Mouse (Mus musculus): ENCODE measurements around the gene Gli1. TPM values are rescaled to one million over a fixed set of nuclear protein-coding genes. Genes with fewer than 3 reads are reported as not detected.

The Gli1 gene
- polyA plus RNA-seq, 1 experiment from 2014 or later = 0.15 TPM

- H3K4me2 ChIP-seq (ENCODE audit: low read depth, low read length) = peak overlapping the region; percentile 54
- ATAC-seq (ENCODE audit: low read depth) = peak; percentile 68
- H3K4me1 ChIP-seq (ENCODE audit: control insufficient read depth, low read depth, low read length) = peaks cover 23% of the 10 kb centered on the region
- no peaks in the 10 kb centered on the region for H3K36me3 ChIP-seq (ENCODE audit: control insufficient read depth, insufficient read depth)
- H3K27me3 ChIP-seq (ENCODE audit: control insufficient read depth, insufficient read depth, low read depth, low read length) = peaks cover 53% of the 10 kb centered on the region
- no peaks in the 10 kb centered on the region for H3K9me3 ChIP-seq (replicated peaks; ENCODE audit: control insufficient read depth, low read length)
- no peak overlapping the region for H3K9ac ChIP-seq (ENCODE audit: low read depth, low read length)
- under 1% methylated on average over 31 of the region's 31 CpGs for WGBS (ENCODE audit: insufficient replicate concordance)
- H3K27ac ChIP-seq (ENCODE audit: low read length) = no peak overlapping the region
- peak overlapping the region; percentile 45 for H3K4me3 ChIP-seq (ENCODE audit: low read depth, low read length)
These were observed 2.7 kb downstream of the Gli1 start for GRCm38 (mm10) chr10:127338930-127339682.

GRCm38 (mm10) chr10:127337536-127338099 lies 4.2 kb downstream of the Gli1 start:
- Histone ChIP-seq H3K27ac (ENCODE audit: low read length) (no peak overlapping the region), H3K27me3 (ENCODE audit: control insufficient read depth, insufficient read depth, low read depth, low read length) (peaks cover 53% of the 10 kb centered on the region), H3K9me3 (replicated peaks; ENCODE audit: control insufficient read depth, low read length) (no peaks in the 10 kb centered on the region)

GRCm38 (mm10) chr10:127336952-127337351 lies 4.8 kb downstream of the Gli1 start:
- no peaks in the 10 kb centered on the region for H3K9me3 ChIP-seq (replicated peaks; ENCODE audit: control insufficient read depth, low read length)
- ATAC-seq (ENCODE audit: low read depth) = no peak
- no peak overlapping the region for H3K27ac ChIP-seq (ENCODE audit: low read length)
- H3K4me1 ChIP-seq (ENCODE audit: control insufficient read depth, low read depth, low read length) = peaks cover 20% of the 10 kb centered on the region
- H3K27me3 ChIP-seq (ENCODE audit: control insufficient read depth, insufficient read depth, low read depth, low read length) = peaks cover 47% of the 10 kb centered on the region
- WGBS (ENCODE audit: insufficient replicate concordance) = 60% methylated on average over 5 of the region's 5 CpGs
- no peaks in the 10 kb centered on the region for H3K36me3 ChIP-seq (ENCODE audit: control insufficient read depth, insufficient read depth)
- no peak overlapping the region for H3K4me3 ChIP-seq (ENCODE audit: low read depth, low read length)
- no peak overlapping the region for H3K9ac ChIP-seq (ENCODE audit: low read depth, low read length)
- no peak overlapping the region for H3K4me2 ChIP-seq (ENCODE audit: low read depth, low read length)

More at GRCm38 (mm10) chr10:127337536-127338099, 4.2 kb downstream of the Gli1 start:
- ATAC-seq (ENCODE audit: low read depth) = no peak
- H3K9ac ChIP-seq (ENCODE audit: low read depth, low read length) = no peak overlapping the region
- H3K4me1 ChIP-seq (ENCODE audit: control insufficient read depth, low read depth, low read length) = peaks cover 23% of the 10 kb centered on the region
- H3K4me2 ChIP-seq (ENCODE audit: low read depth, low read length) = no peak overlapping the region
- WGBS (ENCODE audit: insufficient replicate concordance) = 49% methylated on average over 6 of the region's 6 CpGs
- no peak overlapping the region for H3K4me3 ChIP-seq (ENCODE audit: low read depth, low read length)
- no peaks in the 10 kb centered on the region for H3K36me3 ChIP-seq (ENCODE audit: control insufficient read depth, insufficient read depth)

GRCm38 (mm10) chr10:127335271-127335670 lies 6.5 kb downstream of the Gli1 start:
- Histone ChIP-seq H3K4me2 (ENCODE audit: low read depth, low read length) (no peak overlapping the region), H3K4me3 (ENCODE audit: low read depth, low read length) (no peak overlapping the region), H3K27me3 (ENCODE audit: control insufficient read depth, insufficient read depth, low read depth, low read length) (peaks cover 30% of the 10 kb centered on the region), H3K9ac (ENCODE audit: low read depth, low read length) (no peak overlapping the region), H3K27ac (ENCODE audit: low read length) (no peak overlapping the region), H3K4me1 (ENCODE audit: control insufficient read depth, low read depth, low read length) (peaks cover 16% of the 10 kb centered on the region), H3K9me3 (replicated peaks; ENCODE audit: control insufficient read depth, low read length) (no peaks in the 10 kb centered on the region), H3K36me3 (ENCODE audit: control insufficient read depth, insufficient read depth) (no peaks in the 10 kb centered on the region)
- WGBS (ENCODE audit: insufficient replicate concordance) = 23% methylated on average over 1 of the region's 1 CpGs
- ATAC-seq (ENCODE audit: low read depth) = no peak

GRCm38 (mm10) chr10:127333152-127333551 lies 8.6 kb downstream of the Gli1 start:
- Histone ChIP-seq H3K27me3 (ENCODE audit: control insufficient read depth, insufficient read depth, low read depth, low read length) (peaks cover 9% of the 10 kb centered on the region), H3K4me1 (ENCODE audit: control insufficient read depth, low read depth, low read length) (peaks cover 5% of the 10 kb centered on the region; the same call in 1 of the 2 replicates), H3K36me3 (ENCODE audit: control insufficient read depth, insufficient read depth) (no peaks in the 10 kb centered on the region), H3K9ac (ENCODE audit: low read depth, low read length) (no peak overlapping the region), H3K9me3 (replicated peaks; ENCODE audit: control insufficient read depth, low read length) (no peaks in the 10 kb centered on the region), H3K4me3 (ENCODE audit: low read depth, low read length) (no peak overlapping the region), H3K4me2 (ENCODE audit: low read depth, low read length) (no peak overlapping the region), H3K27ac (ENCODE audit: low read length) (no peak overlapping the region)
- no peak for ATAC-seq (ENCODE audit: low read depth)
- 42% methylated on average over 5 of the region's 5 CpGs for WGBS (ENCODE audit: insufficient replicate concordance)

- Histone ChIP-seq H3K4me1 (ENCODE audit: control insufficient read depth, low read depth, low read length) (peaks cover 5% of the 10 kb centered on the region; the same call in 1 of the 2 replicates), H3K4me3 (ENCODE audit: low read depth, low read length) (no peak overlapping the region), H3K9me3 (replicated peaks; ENCODE audit: control insufficient read depth, low read length) (no peaks in the 10 kb centered on the region), H3K27ac (ENCODE audit: low read length) (no peak overlapping the region), H3K27me3 (ENCODE audit: control insufficient read depth, insufficient read depth, low read depth, low read length) (peaks cover 3% of the 10 kb centered on the region), H3K4me2 (ENCODE audit: low read depth, low read length) (no peak overlapping the region; the same call in 1 of the 2 replicates), H3K9ac (ENCODE audit: low read depth, low read length) (no peak overlapping the region), H3K36me3 (ENCODE audit: control insufficient read depth, insufficient read depth) (no peaks in the 10 kb centered on the region)
- ATAC-seq (ENCODE audit: low read depth) = no peak
- 40% methylated on average over 31 of the region's 31 CpGs for WGBS (ENCODE audit: insufficient replicate concordance)
These were observed 9.4 kb downstream of the Gli1 start for GRCm38 (mm10) chr10:127332211-127332874.

- Histone ChIP-seq H3K27me3 (ENCODE audit: control insufficient read depth, insufficient read depth, low read depth, low read length) (peaks cover 9% of the 10 kb centered on the region), H3K4me2 (ENCODE audit: low read depth, low read length) (no peak overlapping the region), H3K4me3 (ENCODE audit: low read depth, low read length) (no peak overlapping the region), H3K27ac (ENCODE audit: low read length) (no peak overlapping the region), H3K36me3 (ENCODE audit: control insufficient read depth, insufficient read depth) (no peaks in the 10 kb centered on the region), H3K9ac (ENCODE audit: low read depth, low read length) (no peak overlapping the region), H3K9me3 (replicated peaks; ENCODE audit: control insufficient read depth, low read length) (no peaks in the 10 kb centered on the region), H3K4me1 (ENCODE audit: control insufficient read depth, low read depth, low read length) (peaks cover 22% of the 10 kb centered on the region)
- WGBS (ENCODE audit: insufficient replicate concordance) = 67% methylated on average over 7 of the region's 7 CpGs
- ATAC-seq (ENCODE audit: low read depth) = no peak
These were observed 11.6 kb downstream of the Gli1 start for GRCm38 (mm10) chr10:127330212-127330611.

- Histone ChIP-seq H3K27ac (ENCODE audit: low read length) (no peak overlapping the region), H3K4me2 (ENCODE audit: low read depth, low read length) (no peak overlapping the region), H3K27me3 (ENCODE audit: control insufficient read depth, insufficient read depth, low read depth, low read length) (peaks cover 9% of the 10 kb centered on the region), H3K4me3 (ENCODE audit: low read depth, low read length) (no peak overlapping the region), H3K4me1 (ENCODE audit: control insufficient read depth, low read depth, low read length) (peaks cover 26% of the 10 kb centered on the region), H3K9me3 (replicated peaks; ENCODE audit: control insufficient read depth, low read length) (no peaks in the 10 kb centered on the region), H3K36me3 (ENCODE audit: control insufficient read depth, insufficient read depth) (no peaks in the 10 kb centered on the region), H3K9ac (ENCODE audit: low read depth, low read length) (no peak overlapping the region)
- no peak for ATAC-seq (ENCODE audit: low read depth)
- whole genome bisulfite sequencing (ENCODE audit: insufficient replicate concordance) = 79% methylated on average over 18 of the region's 18 CpGs
These were observed 14.2 kb downstream of the Gli1 start for GRCm38 (mm10) chr10:127327461-127328145.

Data from liver, embryonic 16.5 days (tissue).